22 mouse cellular contexts compared by ENCODE assay signal in the genomic region with DNA sequence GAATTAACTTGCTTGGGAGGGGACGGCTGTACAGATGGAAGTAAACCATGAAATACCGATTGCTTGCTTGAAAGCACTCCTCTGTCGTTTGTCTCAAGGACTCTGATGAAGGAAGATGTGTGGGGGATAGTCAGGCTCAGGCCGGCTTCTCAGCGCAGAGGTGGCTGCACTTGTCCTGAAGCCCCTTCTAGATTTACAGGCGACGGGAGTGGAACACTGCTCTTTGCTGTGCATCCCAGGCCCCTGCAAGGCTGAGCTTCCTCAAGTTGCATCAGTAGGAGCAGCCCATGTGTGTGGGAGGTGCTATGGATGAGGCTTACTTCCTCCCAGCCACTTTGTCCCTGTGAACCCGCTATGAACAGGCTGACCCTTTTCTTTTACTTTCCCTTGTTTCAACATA. TPM values are rescaled to one million over a fixed set of nuclear protein-coding genes. Genes with fewer than 3 reads are reported as not detected.
"Had no signal": no experiment of that assay in that cellular context is flagged by ENCODE, and none has a peak within 500 bp of the region (broad histone marks: within the 10 kb centered on the region; RNA-seq: fewer than 3 reads in every experiment).

No protein-coding gene starts in this region.

- H3K4me1 ChIP-seq: lung, embryonic 15.5 days; megakaryocyte, embryonic 14.5 days had no signal

- H3K9me3 ChIP-seq: lung, embryonic 15.5 days; midbrain, embryonic 13.5 days; neural tube, embryonic 13.5 days; neural tube, embryonic 15.5 days had no signal

- H3K4me3 ChIP-seq: lung, embryonic 15.5 days; megakaryocyte, embryonic 14.5 days; midbrain, embryonic 13.5 days; myocyte; neural tube, embryonic 13.5 days; neural tube, embryonic 15.5 days had no signal

- H3K27me3 ChIP-seq: lung, embryonic 15.5 days; megakaryocyte, embryonic 14.5 days; midbrain, embryonic 13.5 days; neural tube, embryonic 13.5 days; neural tube, embryonic 15.5 days had no signal

- H3K4me2 ChIP-seq: lung, embryonic 15.5 days; midbrain, embryonic 11.5 days; midbrain, embryonic 13.5 days; neural tube, embryonic 13.5 days; neural tube, embryonic 15.5 days had no signal

- ATAC-seq: lung, postnatal 0 days; midbrain, embryonic 13.5 days; midbrain, embryonic 16.5 days had no signal

- H3K36me3 ChIP-seq: lung, embryonic 15.5 days; midbrain, embryonic 13.5 days; neural tube, embryonic 13.5 days; neural tube, embryonic 15.5 days had no signal

- H3K27ac ChIP-seq: lung, embryonic 15.5 days; macrophage; midbrain, embryonic 13.5 days; neural tube, embryonic 13.5 days; neural tube, embryonic 15.5 days had no signal

- H3K9ac ChIP-seq: lung, embryonic 15.5 days; midbrain, embryonic 13.5 days; neural tube, embryonic 13.5 days; neural tube, embryonic 15.5 days had no signal

- DNase-seq: lung, adult 2 months; lung, postnatal 14 days; lung, postnatal 36 days; retina, postnatal 1 day; right cerebral cortex, adult 18-20 months; right cerebral cortex, postnatal 25 days; right cerebral cortex, postnatal 4 days; spleen, adult 18-20 months; thymus, adult 18-20 months; thymus, postnatal 14 days; thymus, postnatal 36 days had no signal

RNA-seq across cellular contexts. Expression of a gene that starts 33.9 kb away (rescaled TPM):
- total RNA-seq: megakaryocyte progenitor cell, adult 5-6 weeks had no signal
